Mouse (Mus musculus): ENCODE data around the gene Tspan1.

Gene Tspan1

GRCm38 (mm10) chr4:116127956-116128355 is 39.4 kb downstream of the Tspan1 start:
- in situ Hi-C loops (cut with MseI, MboI), result no loop called here

GRCm38 (mm10) chr4:116125803-116126386 is 41.5 kb downstream of the Tspan1 start:
- in situ Hi-C loops (cut with MseI, MboI), result no loop called here

GRCm38 (mm10) chr4:116123602-116124519 is 43.5 kb downstream of the Tspan1 start, which contains the start of the genes Rad54l and Pomgnt1:
Gene Rad54l (minus strand): TSS chr4:116123690.
Gene Pomgnt1 (plus strand): TSS chr4:116123840.
- in situ Hi-C loops (cut with MseI, MboI), result no loop called here

GRCm38 (mm10) chr4:116122762-116123161 is 44.6 kb downstream of the Tspan1 start:
- in situ Hi-C loops (cut with MseI, MboI), result no loop called here
